Mouse (Mus musculus) embryonic fibroblast, embryonic 13.5 days (primary cell): ENCODE results near the gene Gm26897. TPM values are rescaled to one million over a fixed set of nuclear protein-coding genes. Genes with fewer than 3 reads are reported as not detected.

Experiments
- H3K27ac ChIP-seq: 2 replicates; pipeline ENCODE4 v1.5.1; 2012; ENCODE audit warnings: low read length, control low read depth, inconsistent platforms; ENCODE audit not compliant: insufficient read depth
- H3K4me1 ChIP-seq: 2 replicates; pipeline ENCODE4 v1.6.1; 2011; ENCODE audit warnings: low read length; ENCODE audit not compliant: control insufficient read depth, insufficient read depth
- H3K4me3 ChIP-seq: 2 replicates; pipeline ENCODE4 v1.5.1; 2011; ENCODE audit warnings: mild to moderate bottlenecking, control low read depth, low read length; ENCODE audit not compliant: insufficient read depth
- CTCF ChIP-seq: IDR thresholded peaks from 2 replicates; pipeline ENCODE4 v1.5.1; 2011; ENCODE audit warnings: mild to moderate bottlenecking, control low read depth, low read length, moderate library complexity, borderline replicate concordance; ENCODE audit not compliant: insufficient read depth
- POLR2A ChIP-seq: IDR thresholded peaks from 2 replicates; pipeline ENCODE4 v1.6.1; 2011; ENCODE audit warnings: low read depth, mild to moderate bottlenecking, control low read depth, low read length, moderate library complexity
- polyA plus RNA-seq: library from polyadenylated mRNA; stranded (reverse); fragments of >200 nt; gene quantifications from 2 replicates; pipeline ENCODE4 v1.2.4, GENCODE M21; 2011; ENCODE audit warnings: low read depth; ENCODE audit not compliant: missing spikeins, insufficient read length

The Gm26897 gene
- polyA plus RNA-seq, 1 experiment = not detected

DNA sequence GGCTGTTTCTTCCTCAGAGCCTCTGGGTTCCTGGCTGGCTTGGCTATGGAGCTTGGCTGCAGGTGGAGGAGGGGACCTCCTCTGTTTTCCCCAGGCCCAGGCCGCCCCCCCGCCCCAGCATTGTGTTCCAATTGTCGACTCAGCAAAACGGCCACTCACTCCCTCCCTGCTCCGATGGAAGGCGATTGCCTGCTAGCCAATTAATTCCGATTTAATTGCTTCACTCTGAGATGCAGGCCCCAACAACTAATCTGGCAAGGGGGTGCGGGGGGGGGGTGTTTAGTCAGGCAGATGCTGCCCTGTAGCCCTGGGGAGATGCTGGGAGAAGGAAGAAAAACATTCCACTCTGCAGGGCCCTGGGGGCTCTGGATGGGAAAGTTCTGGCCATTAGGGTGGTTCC is 38.4 kb downstream of the Gm26897 start:
- peaks cover 3% of the 10 kb centered on the region; the same call in 1 of the 2 replicates for H3K4me1 ChIP-seq
- no peak overlapping the region for H3K27ac ChIP-seq
- no peak overlapping the region for H3K4me3 ChIP-seq
- TF ChIP-seq CTCF (no peak), POLR2A (no peak)

DNA sequence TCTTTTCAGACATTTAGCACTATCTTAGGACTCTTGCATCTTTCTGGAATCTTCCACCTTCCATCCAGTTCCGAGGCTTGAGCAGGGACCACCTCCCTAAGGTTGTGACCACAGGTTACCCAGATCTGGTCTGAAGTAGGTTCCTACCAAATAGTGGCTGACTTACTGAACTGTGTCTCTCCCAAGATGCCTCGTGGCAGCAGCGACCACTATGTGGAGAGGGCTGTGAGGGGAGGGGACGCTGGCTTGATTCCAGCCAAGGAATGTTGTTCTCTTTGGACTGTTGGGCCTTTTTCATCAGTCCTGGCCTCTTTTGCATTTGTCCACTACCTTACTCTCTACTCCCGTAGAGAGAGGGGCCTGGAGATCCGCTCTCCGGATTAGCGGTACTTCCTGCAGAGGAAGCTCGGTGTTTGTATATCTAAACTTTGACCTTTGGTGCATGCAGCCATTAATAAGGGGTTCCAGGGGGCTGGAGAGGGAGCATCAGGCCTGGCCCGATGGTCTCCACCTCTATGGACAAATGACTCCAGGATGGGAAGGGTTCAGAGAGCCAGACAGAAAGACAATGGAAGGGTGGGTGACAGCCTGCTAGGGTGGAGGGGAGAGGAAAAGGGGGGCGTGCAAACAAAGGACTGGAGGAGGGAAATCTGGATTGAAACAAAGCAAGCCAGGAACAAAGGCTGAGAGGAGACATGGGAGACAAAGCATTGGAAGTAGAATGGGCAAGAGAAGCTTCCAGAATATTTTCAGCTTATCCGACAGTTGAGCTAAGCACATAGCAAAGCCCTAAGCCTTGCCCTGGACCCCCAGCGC is 39.1 kb downstream of the Gm26897 start:
- Histone ChIP-seq H3K4me3 (no peak overlapping the region), H3K27ac (no peak overlapping the region), H3K4me1 (peaks cover 3% of the 10 kb centered on the region; the same call in 1 of the 2 replicates)
- TF ChIP-seq CTCF (no peak), POLR2A (no peak)

- no peak overlapping the region for H3K27ac ChIP-seq
- H3K4me1 ChIP-seq = peaks cover 3% of the 10 kb centered on the region; the same call in 1 of the 2 replicates
- H3K4me3 ChIP-seq = no peak overlapping the region
- no peak for TF ChIP-seq CTCF
- TF ChIP-seq POLR2A = no peak
Measured at GRCm38 (mm10) chr5:111773407-111773733, 39.6 kb downstream of the Gm26897 start.

- H3K27ac ChIP-seq = no peak overlapping the region
- H3K4me3 ChIP-seq = no peak overlapping the region
- TF ChIP-seq POLR2A (no peak), CTCF (no peak)
- H3K4me1 ChIP-seq = no peaks in the 10 kb centered on the region
Measured at GRCm38 (mm10) chr5:111776246-111776645, 42.5 kb downstream of the Gm26897 start.

- TF ChIP-seq CTCF (no peak), POLR2A (no peak)
- H3K27ac ChIP-seq = no peak overlapping the region
- no peaks in the 10 kb centered on the region for H3K4me1 ChIP-seq
- H3K4me3 ChIP-seq = no peak overlapping the region
Measured at GRCm38 (mm10) chr5:111778093-111778492, 44.4 kb downstream of the Gm26897 start.

DNA sequence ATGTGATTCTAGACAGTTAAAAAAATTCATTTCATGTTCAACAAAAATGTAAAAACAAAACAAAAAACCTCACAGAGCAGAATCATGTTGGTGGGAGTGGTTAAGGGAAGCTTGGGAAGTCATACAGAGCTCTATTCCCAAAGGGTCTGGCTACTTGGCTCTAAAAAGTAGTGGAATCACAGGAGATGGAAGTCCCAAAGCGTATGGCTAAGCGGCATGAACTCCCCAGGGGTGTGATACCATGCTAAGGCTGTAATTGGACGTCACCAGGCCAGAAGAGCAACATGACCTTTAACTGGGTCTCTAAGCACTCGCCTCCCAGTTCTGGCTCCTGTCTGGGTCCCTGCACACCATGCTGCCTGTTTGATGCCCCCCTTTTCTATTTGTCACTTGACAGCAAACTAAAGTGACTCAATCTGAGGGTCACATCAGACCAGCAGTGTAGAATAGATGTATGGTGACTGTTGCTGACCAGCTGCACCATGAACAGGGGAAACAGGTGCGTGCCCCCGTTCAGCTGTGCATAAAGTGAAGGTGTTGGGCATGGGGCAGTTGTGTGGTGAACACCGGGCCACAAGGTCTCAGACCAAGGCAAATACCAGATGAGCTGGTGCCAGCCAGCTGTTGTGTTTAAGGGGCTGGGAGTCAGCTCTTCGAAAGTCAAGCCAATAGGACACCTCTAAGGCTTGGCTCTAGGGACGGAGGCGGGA is 46.2 kb downstream of the Gm26897 start:
- H3K4me3 ChIP-seq = no peak overlapping the region
- no peaks in the 10 kb centered on the region for H3K4me1 ChIP-seq
- TF ChIP-seq CTCF (no peak), POLR2A (no peak)
- no peak overlapping the region for H3K27ac ChIP-seq
